Mouse (Mus musculus) adrenal gland, postnatal 14 days (tissue): ENCODE data around the gene Map4k1. TPM values are rescaled to one million over a fixed set of nuclear protein-coding genes. Genes with fewer than 3 reads are reported as not detected.

Source experiments
- DNase-seq: peaks from one replicate; pipeline ENCODE4 v3.0.0; 2021; ENCODE audit warnings: mixed read lengths
- total RNA-seq: library from RNA; stranded (reverse); gene quantifications from 2 replicates; pipeline ENCODE4 v1.2.3, GENCODE M21; 2021

The Map4k1 gene
- total RNA-seq, 1 experiment from 2014 or later, result 1.8 TPM

GRCm38 (mm10) chr7:28982274-28983013, 594 bp downstream of the Map4k1 start:
- DNase-seq, result peak; percentile 68

- DNase-seq, result no peak
Observed at GRCm38 (mm10) chr7:28983141-28983564, 1.3 kb downstream of the Map4k1 start.

- DNase-seq, result no peak
Observed at GRCm38 (mm10) chr7:28983849-28984248, 2.0 kb downstream of the Map4k1 start.

GRCm38 (mm10) chr7:28984452-28984851, 2.6 kb downstream of the Map4k1 start:
- DNase-seq, result no peak

- no peak for DNase-seq
Observed at GRCm38 (mm10) chr7:28985207-28985606, 3.4 kb downstream of the Map4k1 start.

GRCm38 (mm10) chr7:28990766-28991273, 9.0 kb downstream of the Map4k1 start:
- no peak for DNase-seq

GRCm38 (mm10) chr7:28991616-28992015, 9.8 kb downstream of the Map4k1 start:
- DNase-seq, result no peak

- no peak for DNase-seq
Observed at GRCm38 (mm10) chr7:28992997-28993396, 11.1 kb downstream of the Map4k1 start.

- DNase-seq, result no peak
Observed at GRCm38 (mm10) chr7:28993402-28993801, 11.6 kb downstream of the Map4k1 start.

- DNase-seq, result peak; percentile 80
Observed at GRCm38 (mm10) chr7:29000651-29001605, 19.1 kb downstream of the Map4k1 start.

- DNase-seq, result no peak
Observed at GRCm38 (mm10) chr7:29007224-29008101, 25.6 kb downstream of the Map4k1 start.

GRCm38 (mm10) chr7:29008171-29008570, 26.3 kb downstream of the Map4k1 start:
- no peak for DNase-seq

- no peak for DNase-seq
Observed at GRCm38 (mm10) chr7:29008714-29009113, 26.9 kb downstream of the Map4k1 start.

- DNase-seq, result no peak
Observed at GRCm38 (mm10) chr7:29014984-29015383, 33.1 kb downstream of the Map4k1 start.

GRCm38 (mm10) chr7:29016440-29016839, 34.6 kb downstream of the Map4k1 start:
- no peak for DNase-seq

GRCm38 (mm10) chr7:29017222-29017621, 35.4 kb downstream of the Map4k1 start:
- no peak for DNase-seq

GRCm38 (mm10) chr7:29019447-29020220, 37.8 kb downstream of the Map4k1 start:
- no peak for DNase-seq

GRCm38 (mm10) chr7:29022479-29022878, 40.6 kb downstream of the Map4k1 start:
- DNase-seq, result no peak

GRCm38 (mm10) chr7:29023514-29023913, 41.7 kb downstream of the Map4k1 start:
- no peak for DNase-seq

GRCm38 (mm10) chr7:29025566-29025965, 43.7 kb downstream of the Map4k1 start:
- DNase-seq, result no peak

GRCm38 (mm10) chr7:29026195-29026594, 44.3 kb downstream of the Map4k1 start:
- DNase-seq, result no peak
